Comparison of ENCODE assay signal across 8 mouse cellular contexts in the genomic region with DNA sequence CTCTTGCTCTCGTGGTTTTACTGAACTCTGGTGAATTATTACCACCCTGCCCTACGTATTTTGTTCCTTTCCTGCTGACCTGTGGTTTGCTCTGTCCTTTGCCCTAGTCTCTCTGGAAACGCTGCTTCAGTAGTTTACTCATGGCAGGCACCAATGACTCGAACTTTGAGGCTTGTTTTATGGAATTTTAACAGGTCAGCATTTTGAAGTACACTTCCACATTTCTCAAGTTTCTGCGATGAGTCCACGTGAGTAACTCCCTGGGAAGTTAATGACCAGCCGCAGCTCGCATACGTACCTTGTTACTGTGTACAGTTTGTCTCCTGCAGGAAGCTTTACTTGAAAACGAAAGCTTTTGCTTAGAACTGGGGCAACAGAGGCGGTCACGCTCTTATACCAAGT. TPM values are rescaled to one million over a fixed set of nuclear protein-coding genes. Genes with fewer than 3 reads are reported as not detected.
DNase-seq lines count a peak whose midpoint lies in the region; ATAC-seq and TF ChIP-seq lines count a peak whose summit lies in the region.

No protein-coding gene starts in this region.

- DNase-seq in heart, adult 2 months = peak in 1 of 2 experiments; percentile 17
- peak; percentile 75 to 90 for DNase-seq in kidney, postnatal 36 days
- no peak for DNase-seq in forebrain, embryonic 11.5 days (ENCODE audit: low spot score)
- no peak for DNase-seq in ovary, postnatal 10 days (ENCODE audit: low spot score)
- DNase-seq in layer of hippocampus, adult 8-10 months (ENCODE audit: low spot score in 2 of 2) = no peak

- H3K36me3 ChIP-seq in heart, adult 2 months (ENCODE audit: control insufficient read depth, insufficient read depth, low read length) = no peaks in the 10 kb centered on the region
- no peaks in the 10 kb centered on the region for H3K36me3 ChIP-seq in heart, embryonic 11.5 days (ENCODE audit: control insufficient read depth, insufficient read depth, low read length)
- H3K36me3 ChIP-seq in megakaryocyte, embryonic 14.5 days (replicated peaks; ENCODE audit: low read length) = no peaks in the 10 kb centered on the region
- H3K36me3 ChIP-seq in forebrain, embryonic 11.5 days (ENCODE audit: control insufficient read depth, insufficient read depth, low read length) = no peaks in the 10 kb centered on the region

- no peak for TF ChIP-seq EP300 in heart, adult 2 months (IDR thresholded peaks at IDR 0.05; ENCODE audit: insufficient read depth, low read depth, low read length)

- no peak overlapping the region for H3K4me3 ChIP-seq in heart, adult 2 months
- no peak overlapping the region for H3K4me3 ChIP-seq in heart, embryonic 11.5 days (ENCODE audit: low read depth, low read length)
- peak overlapping the region; percentile 27 for H3K4me3 ChIP-seq in bone marrow macrophage, adult 2 months (ENCODE audit: insufficient read depth, low read length)
- H3K4me3 ChIP-seq in megakaryocyte, embryonic 14.5 days (replicated peaks) = peak overlapping the region; percentile 76
- H3K4me3 ChIP-seq in forebrain, embryonic 11.5 days (ENCODE audit: low read depth, low read length) = no peak overlapping the region

- intact Hi-C loops in heart, adult 2 months (cut with DNase I) = no loop called here

- H3K9me3 ChIP-seq in heart, embryonic 11.5 days (replicated peaks; ENCODE audit: control insufficient read depth, low read length) = no peaks in the 10 kb centered on the region
- H3K9me3 ChIP-seq in megakaryocyte, embryonic 14.5 days = peaks cover 6% of the 10 kb centered on the region; the same call in 1 of the 2 replicates
- no peaks in the 10 kb centered on the region; the same call in 1 of the 2 replicates for H3K9me3 ChIP-seq in forebrain, embryonic 11.5 days (ENCODE audit: control insufficient read depth, low read length)

- WGBS in heart, adult 2 months = 52% methylated on average over 12 of the region's 12 CpGs
- WGBS in heart, embryonic 11.5 days (ENCODE audit: insufficient replicate concordance) = 65% methylated on average over 12 of the region's 12 CpGs
- WGBS in forebrain, embryonic 11.5 days = 75% methylated on average over 12 of the region's 12 CpGs

- no peak for ATAC-seq in heart, embryonic 11.5 days (replicated peaks; ENCODE audit: insufficient number of reproducible peaks, low FRiP score, low TSS enrichment)
- no peak for ATAC-seq in forebrain, embryonic 11.5 days (replicated peaks; ENCODE audit: low FRiP score)

- peaks cover 1% of the 10 kb centered on the region for H3K4me1 ChIP-seq in heart, adult 2 months (ENCODE audit: control insufficient read depth, insufficient read depth, low read length)
- H3K4me1 ChIP-seq in heart, embryonic 11.5 days (ENCODE audit: control insufficient read depth, insufficient read depth, low read length) = no peaks in the 10 kb centered on the region
- peaks cover 7% of the 10 kb centered on the region; the same call in 1 of the 2 replicates for H3K4me1 ChIP-seq in bone marrow macrophage, adult 2 months (ENCODE audit: control insufficient read depth, insufficient read depth, low read length)
- H3K4me1 ChIP-seq in megakaryocyte, embryonic 14.5 days = peaks cover 8% of the 10 kb centered on the region; the same call in 1 of the 2 replicates
- no peaks in the 10 kb centered on the region for H3K4me1 ChIP-seq in forebrain, embryonic 11.5 days (replicated peaks; ENCODE audit: control insufficient read depth, insufficient read depth, low read length)

- no peaks in the 10 kb centered on the region for H3K27me3 ChIP-seq in heart, adult 2 months (ENCODE audit: control insufficient read depth, insufficient read depth, low read length)
- no peaks in the 10 kb centered on the region for H3K27me3 ChIP-seq in heart, embryonic 11.5 days (ENCODE audit: control insufficient read depth, insufficient read depth, low read length)
- no peaks in the 10 kb centered on the region for H3K27me3 ChIP-seq in megakaryocyte, embryonic 14.5 days (replicated peaks)
- H3K27me3 ChIP-seq in forebrain, embryonic 11.5 days (ENCODE audit: control insufficient read depth, insufficient read depth, low read length) = no peaks in the 10 kb centered on the region

- no peaks in the 10 kb centered on the region for H3K79me2 ChIP-seq in heart, adult 2 months (replicated peaks; ENCODE audit: control insufficient read depth, insufficient read depth, low read length)

- no peak for TF ChIP-seq POLR2A in heart, adult 2 months (IDR thresholded peaks at IDR 0.05; ENCODE audit: insufficient read depth, low read depth, low read length)
- no peak for TF ChIP-seq POLR2A in bone marrow macrophage, adult 2 months (IDR thresholded peaks at IDR 0.05; ENCODE audit: borderline replicate concordance, low read depth, low read length)

- no peak for TF ChIP-seq CTCF in heart, adult 2 months (IDR thresholded peaks at IDR 0.05)
- no peak for TF ChIP-seq CTCF in bone marrow macrophage, adult 2 months (IDR thresholded peaks at IDR 0.05; ENCODE audit: low read depth, low read length)

- 0 out of 2 replicates have a peak overlapping the region, but pooled peaks have one; percentile 24 for H3K27ac ChIP-seq in heart, adult 2 months
- H3K27ac ChIP-seq in heart, embryonic 11.5 days (ENCODE audit: low read depth, low read length) = no peak overlapping the region
- no peak overlapping the region for H3K27ac ChIP-seq in bone marrow macrophage, adult 2 months (ENCODE audit: insufficient read depth, low read depth, low read length)
- H3K27ac ChIP-seq in forebrain, embryonic 11.5 days (ENCODE audit: low read depth, low read length) = no peak overlapping the region

- H3K9ac ChIP-seq in heart, adult 2 months (ENCODE audit: low read depth, low read length) = 0 out of 2 replicates have a peak overlapping the region, but pooled peaks have one; percentile 12
- no peak overlapping the region for H3K9ac ChIP-seq in heart, embryonic 11.5 days (ENCODE audit: low read depth, low read length)
- no peak overlapping the region for H3K9ac ChIP-seq in forebrain, embryonic 11.5 days (ENCODE audit: low read length)

- H3K4me2 ChIP-seq in heart, embryonic 11.5 days = no peak overlapping the region
- H3K4me2 ChIP-seq in forebrain, embryonic 11.5 days (ENCODE audit: low read depth, low read length, severe bottlenecking) = no peak overlapping the region

RNA-seq across cellular contexts. Expression of a gene that starts 2.9 kb away (rescaled TPM):
- total RNA-seq in heart, adult 2 months (2021) = 1 to 10 TPM; 1.4 to 1.5 TPM
- 2.2 and 4.4 TPM in 2 replicates for polyA plus RNA-seq in heart, adult 2 months (2012; rRNA removed)
- polyA plus RNA-seq in heart, embryonic 11.5 days (2014; fragmentation: Nextera tagmentation; extraction: Ambion mirVana) = 0.19 TPM in 1 of 2 replicates, not detected in the other
- polyA plus RNA-seq in bone marrow macrophage, adult 2 months (2012; ENCODE audit: insufficient read depth, insufficient read length, missing spikeins) = 0.25 TPM in 1 of 2 replicates, not detected in the other
- polyA plus RNA-seq in megakaryocyte, embryonic 14.5 days (2012; ENCODE audit: insufficient read depth, low replicate concordance) = 0.97 TPM in 1 of 2 replicates, not detected in the other
- 0.12 TPM in 1 of 2 replicates, not detected in the other for polyA plus RNA-seq in forebrain, embryonic 11.5 days (2014; fragmentation: Nextera tagmentation; extraction: Ambion mirVana)
- total RNA-seq in layer of hippocampus, adult 8-10 months (2022) = 10 to 100 TPM; 15.1 to 20.2 (median 18.3) TPM

RNA-seq across cellular contexts. Expression of a gene that starts 3.1 kb away (rescaled TPM):
- not detected for total RNA-seq in heart, adult 2 months (2021)
- 0.06 TPM in 1 of 2 replicates, not detected in the other for polyA plus RNA-seq in heart, adult 2 months (2012; rRNA removed)
- polyA plus RNA-seq in heart, embryonic 11.5 days (2014; fragmentation: Nextera tagmentation; extraction: Ambion mirVana) = not detected in 2 replicates
- not detected in 2 replicates for polyA plus RNA-seq in bone marrow macrophage, adult 2 months (2012; ENCODE audit: insufficient read depth, insufficient read length, missing spikeins)
- not detected in 2 replicates for polyA plus RNA-seq in megakaryocyte, embryonic 14.5 days (2012; ENCODE audit: insufficient read depth, low replicate concordance)
- polyA plus RNA-seq in forebrain, embryonic 11.5 days (2014; fragmentation: Nextera tagmentation; extraction: Ambion mirVana) = not detected in 2 replicates
- not detected for total RNA-seq in layer of hippocampus, adult 8-10 months (2022)

RNA-seq across cellular contexts. Expression of a gene that starts 3.1 kb away (rescaled TPM):
- total RNA-seq in heart, adult 2 months (2021) = not detected
- polyA plus RNA-seq in heart, adult 2 months (2012; rRNA removed) = 0.08 and 0.15 TPM in 2 replicates
- polyA plus RNA-seq in heart, embryonic 11.5 days (2014; fragmentation: Nextera tagmentation; extraction: Ambion mirVana) = not detected in 2 replicates
- not detected in 2 replicates for polyA plus RNA-seq in bone marrow macrophage, adult 2 months (2012; ENCODE audit: insufficient read depth, insufficient read length, missing spikeins)
- not detected in 2 replicates for polyA plus RNA-seq in megakaryocyte, embryonic 14.5 days (2012; ENCODE audit: insufficient read depth, low replicate concordance)
- not detected in 2 replicates for polyA plus RNA-seq in forebrain, embryonic 11.5 days (2014; fragmentation: Nextera tagmentation; extraction: Ambion mirVana)
- under 1 TPM in 1 of 4 experiments, not detected in 3; 0.29 TPM for total RNA-seq in layer of hippocampus, adult 8-10 months (2022)

RNA-seq across cellular contexts. Expression of a gene that starts 24.1 kb away (rescaled TPM):
- not detected for total RNA-seq in heart, adult 2 months (2021)
- not detected in 2 replicates for polyA plus RNA-seq in heart, adult 2 months (2012; rRNA removed)
- polyA plus RNA-seq in heart, embryonic 11.5 days (2014; fragmentation: Nextera tagmentation; extraction: Ambion mirVana) = not detected in 2 replicates
- polyA plus RNA-seq in bone marrow macrophage, adult 2 months (2012; ENCODE audit: insufficient read depth, insufficient read length, missing spikeins) = not detected in 2 replicates
- polyA plus RNA-seq in megakaryocyte, embryonic 14.5 days (2012; ENCODE audit: insufficient read depth, low replicate concordance) = not detected in 2 replicates
- polyA plus RNA-seq in forebrain, embryonic 11.5 days (2014; fragmentation: Nextera tagmentation; extraction: Ambion mirVana) = not detected in 2 replicates
- total RNA-seq in layer of hippocampus, adult 8-10 months (2022) = not detected

RNA-seq across cellular contexts. Expression of a gene that starts 44.6 kb away (rescaled TPM):
- total RNA-seq in heart, adult 2 months (2021) = not detected
- polyA plus RNA-seq in heart, adult 2 months (2012; rRNA removed) = not detected in 2 replicates
- polyA plus RNA-seq in heart, embryonic 11.5 days (2014; fragmentation: Nextera tagmentation; extraction: Ambion mirVana) = not detected in 2 replicates
- polyA plus RNA-seq in bone marrow macrophage, adult 2 months (2012; ENCODE audit: insufficient read depth, insufficient read length, missing spikeins) = not detected in 2 replicates
- not detected in 2 replicates for polyA plus RNA-seq in megakaryocyte, embryonic 14.5 days (2012; ENCODE audit: insufficient read depth, low replicate concordance)
- polyA plus RNA-seq in forebrain, embryonic 11.5 days (2014; fragmentation: Nextera tagmentation; extraction: Ambion mirVana) = not detected in 2 replicates
- total RNA-seq in layer of hippocampus, adult 8-10 months (2022) = not detected

Comparison
In these comparisons a context has a peak if more than half of its experiments do, and no peak if none do; other contexts are left out.
1. DNase-seq: peak in kidney, postnatal 36 days (2 of 2); none in forebrain, embryonic 11.5 days (single experiment), ovary, postnatal 10 days (single experiment) and layer of hippocampus, adult 8-10 months (0 of 2).
2. H3K4me3 ChIP-seq: peak in bone marrow macrophage, adult 2 months (single experiment) and megakaryocyte, embryonic 14.5 days (single experiment); none in heart, adult 2 months (single experiment), heart, embryonic 11.5 days (single experiment) and forebrain, embryonic 11.5 days (single experiment).